24 mouse cellular contexts compared by ENCODE assay signal in the genomic region with DNA sequence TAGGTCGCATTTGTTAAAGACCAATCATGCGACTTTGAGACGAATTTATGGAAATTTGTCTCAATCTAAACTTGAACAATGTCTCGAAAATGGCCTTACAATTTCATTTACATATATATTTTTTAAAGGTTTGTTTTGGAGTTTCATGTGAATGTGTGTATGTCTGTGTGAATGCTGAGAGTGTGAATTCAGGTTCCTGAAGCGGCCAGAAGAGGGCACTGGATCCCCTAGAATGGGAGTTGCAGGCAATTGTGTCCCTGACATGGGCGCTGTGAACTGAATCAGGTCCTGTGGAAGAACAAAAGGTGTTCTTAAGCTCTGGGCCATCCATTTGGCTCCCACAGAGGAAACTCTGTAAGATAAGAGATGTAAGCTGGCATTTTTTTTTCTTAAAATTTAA. TPM values are rescaled to one million over a fixed set of nuclear protein-coding genes. Genes with fewer than 3 reads are reported as not detected.
DNase-seq lines count a peak whose midpoint lies in the region; ATAC-seq and TF ChIP-seq lines count a peak whose summit lies in the region.
"Had no signal": no experiment of that assay in that cellular context is flagged by ENCODE, and none has a peak within 500 bp of the region (broad histone marks: within the 10 kb centered on the region; RNA-seq: fewer than 3 reads in every experiment).

No protein-coding gene starts in this region.

- no peak for ATAC-seq in stomach, postnatal 0 days (ENCODE audit: low FRiP score, low TSS enrichment)
- ATAC-seq: forebrain, embryonic 13.5 days had no signal

- H3K9me3 ChIP-seq in MEL (replicated peaks; ENCODE audit: insufficient read depth, low read length) = no peaks in the 10 kb centered on the region
- no peaks in the 10 kb centered on the region for H3K9me3 ChIP-seq in stomach, postnatal 0 days (ENCODE audit: control insufficient read depth, low read length)
- H3K9me3 ChIP-seq: hindbrain, embryonic 15.5 days had no signal

- no peaks in the 10 kb centered on the region for H3K79me2 ChIP-seq in MEL (ENCODE audit: control insufficient read depth, insufficient read depth, low read length, poor library complexity)

- TF ChIP-seq RAD21 in MEL (IDR thresholded peaks at IDR 0.05; ENCODE audit: low read depth, low read length) = no peak; the same call in none of the 2 replicates

- H3K4me3 ChIP-seq in layer of hippocampus, adult 2 months = no peak overlapping the region
- H3K4me3 ChIP-seq in MEL (ENCODE audit: control insufficient read depth in 1 of 2, insufficient read depth in 1 of 2, low read depth in 2 of 2, low read length in 2 of 2) = no peak overlapping the region
- H3K4me3 ChIP-seq in stomach, postnatal 0 days (ENCODE audit: low read depth, low read length) = no peak overlapping the region
- H3K4me3 ChIP-seq: embryonic facial prominence, embryonic 10.5 days; forebrain, embryonic 13.5 days; heart, embryonic 13.5 days; hindbrain, embryonic 15.5 days had no signal

- H3K27ac ChIP-seq in layer of hippocampus, adult 2 months = no peak overlapping the region
- no peak overlapping the region for H3K27ac ChIP-seq in MEL (ENCODE audit: control insufficient read depth, low read depth, low read length)
- H3K27ac ChIP-seq in stomach, postnatal 0 days (replicated peaks) = no peak overlapping the region
- H3K27ac ChIP-seq: embryonic facial prominence, embryonic 10.5 days; forebrain, embryonic 13.5 days; heart, embryonic 13.5 days; hindbrain, embryonic 15.5 days had no signal

- TF ChIP-seq POLR2A in MEL (IDR thresholded peaks at IDR 0.05; ENCODE audit: control insufficient read depth in 1 of 2, insufficient read depth in 1 of 2, low read depth in 1 of 2, low read length in 2 of 2, poor library complexity in 1 of 2) = no peak

- no peak for TF ChIP-seq EP300 in MEL (IDR thresholded peaks at IDR 0.05; ENCODE audit: low read depth in 1 of 2, low read length in 2 of 2)
- TF ChIP-seq EP300 in stomach, postnatal 0 days (optimal IDR thresholded peaks at IDR 0.05) = no peak

- no peaks in the 10 kb centered on the region for H3K27me3 ChIP-seq in MEL (ENCODE audit: control insufficient read depth in 1 of 2, insufficient read depth in 2 of 2, low read length in 2 of 2)
- no peaks in the 10 kb centered on the region for H3K27me3 ChIP-seq in stomach, postnatal 0 days (ENCODE audit: control insufficient read depth, insufficient read depth, low read length)
- H3K27me3 ChIP-seq: forebrain, embryonic 13.5 days; hindbrain, embryonic 15.5 days had no signal

- H3K4me1 ChIP-seq in MEL (ENCODE audit: control insufficient read depth in 1 of 2, insufficient read depth in 2 of 2, low read length in 2 of 2) = no peaks in the 10 kb centered on the region
- no peaks in the 10 kb centered on the region for H3K4me1 ChIP-seq in stomach, postnatal 0 days (replicated peaks; ENCODE audit: control insufficient read depth, insufficient read depth)

- no peak overlapping the region for H3K9ac ChIP-seq in MEL (ENCODE audit: control insufficient read depth, low read depth, low read length, poor library complexity, severe bottlenecking)
- H3K9ac ChIP-seq in stomach, postnatal 0 days (ENCODE audit: low read length) = no peak overlapping the region
- H3K9ac ChIP-seq: forebrain, embryonic 13.5 days; heart, embryonic 13.5 days; hindbrain, embryonic 15.5 days had no signal

- DNase-seq in layer of hippocampus, adult 2 months (ENCODE audit: low spot score in 2 of 2) = no peak
- no peak for DNase-seq in layer of hippocampus, postnatal 36 days
- DNase-seq in 3T3-L1 (ENCODE audit: low read depth, low spot score) (peak; percentile 61), MEL (ENCODE audit: low read depth, low spot score) (no peak)
- no peak for DNase-seq in stomach, postnatal 0 days (ENCODE audit: low spot score)
- DNase-seq in thymus, postnatal 14 days = no peak
- DNase-seq in urinary bladder, postnatal 36 days (ENCODE audit: low spot score in 2 of 2) = no peak
- DNase-seq: adrenal gland, adult 8-10 months; adrenal gland, postnatal 36 days; cerebellum, adult 2 months; cerebellum, postnatal 10 days; gastrocnemius, postnatal 36 days; heart, adult 11 months; heart, postnatal 36 days had no signal

- TF ChIP-seq CTCF in layer of hippocampus, adult 2 months (conservative IDR thresholded peaks at IDR 0.05) = peak; percentile 28; the same call in 1 of the 2 replicates
- TF ChIP-seq CTCF in MEL (IDR thresholded peaks at IDR 0.05 in 2 of 3, conservative IDR thresholded peaks at IDR 0.05 in 1 of 3; ENCODE audit: control insufficient read depth in 1 of 3, insufficient read depth in 1 of 3, low read depth in 2 of 3, low read length in 3 of 3, poor library complexity in 1 of 3, severe bottlenecking in 1 of 3) = peak in 2 of 3 experiments; percentile 9 to 22; a peak in 2 of 6 replicates
- peak; percentile 20; the same call in 1 of the 2 replicates for TF ChIP-seq CTCF in stomach, postnatal 0 days (IDR thresholded peaks at IDR 0.05; ENCODE audit: low read depth)

- no peaks in the 10 kb centered on the region for H3K36me3 ChIP-seq in MEL (ENCODE audit: control insufficient read depth in 1 of 2, insufficient read depth in 2 of 2, low read length in 2 of 2)
- no peaks in the 10 kb centered on the region for H3K36me3 ChIP-seq in stomach, postnatal 0 days (ENCODE audit: control insufficient read depth, insufficient read depth, low read length)
- H3K36me3 ChIP-seq: embryonic facial prominence, embryonic 10.5 days; G1E; heart, embryonic 13.5 days; hindbrain, embryonic 15.5 days had no signal

- WGBS in stomach, postnatal 0 days = 87% methylated on average over 6 of the region's 6 CpGs

- no peak overlapping the region for H3K4me2 ChIP-seq in stomach, postnatal 0 days (replicated peaks; ENCODE audit: low read depth)
- H3K4me2 ChIP-seq: forebrain, embryonic 13.5 days; heart, embryonic 13.5 days; hindbrain, embryonic 15.5 days had no signal

TF ChIP-seq in MEL, 35 proteins besides CTCF, POLR2A, EP300 and RAD21:
- no peak for TF ChIP-seq USF1 (IDR thresholded peaks at IDR 0.05; ENCODE audit: low read depth, low read length)
- TF ChIP-seq TCF12 (IDR thresholded peaks at IDR 0.05; ENCODE audit: low read depth, low read length) = no peak
- TF ChIP-seq TBP (IDR thresholded peaks at IDR 0.05; ENCODE audit: low read depth, low read length) = no peak
- no peak for TF ChIP-seq GATA1 (IDR thresholded peaks at IDR 0.05; ENCODE audit: low read depth, low read length)
- no peak for TF ChIP-seq MEF2A (IDR thresholded peaks at IDR 0.05; ENCODE audit: extremely low read depth, insufficient replicate concordance, low read depth, low read length, poor library complexity, severe bottlenecking)
- no peak for TF ChIP-seq E2F4 (IDR thresholded peaks at IDR 0.05; ENCODE audit: borderline replicate concordance, low read depth, low read length)
- TF ChIP-seq ETS1 (IDR thresholded peaks at IDR 0.05; ENCODE audit: low read depth, low read length) = no peak
- TF ChIP-seq ELF1 (IDR thresholded peaks at IDR 0.05; ENCODE audit: low read depth, low read length) = no peak
- TF ChIP-seq ZNF384 (IDR thresholded peaks at IDR 0.05; ENCODE audit: low read depth, low read length) = no peak
- no peak for TF ChIP-seq KAT2A (conservative IDR thresholded peaks at IDR 0.05; ENCODE audit: low read depth, low read length)
- TF ChIP-seq POLR2AphosphoS5 (IDR thresholded peaks at IDR 0.05; ENCODE audit: borderline replicate concordance, low read depth, low read length) = no peak
- TF ChIP-seq MXI1 (IDR thresholded peaks at IDR 0.05; ENCODE audit: low read depth, low read length) = no peak
TF ChIP-seq in MEL: peak in this region for 0.

RNA-seq across cellular contexts. Expression of a gene that starts 7.7 kb away (rescaled TPM):
- total RNA-seq in layer of hippocampus, adult 2 months (2021) = not detected
- total RNA-seq in layer of hippocampus, postnatal 36 days (2021) = not detected
- total RNA-seq in MEL (2012; rRNA removed) = not detected in 2 replicates
- not detected for polyA plus RNA-seq in MEL (2012; ENCODE audit: insufficient read depth in 1 of 2, insufficient read length in 2 of 2, low read depth in 1 of 2, low replicate concordance in 2 of 2, missing spikeins in 1 of 2)
- polyA plus RNA-seq in stomach, postnatal 0 days (2015; fragmentation: Nextera tagmentation; extraction: Ambion mirVana) = not detected in 2 replicates
- total RNA-seq: adrenal gland, adult 8-10 months; adrenal gland, postnatal 36 days; G1E; gastrocnemius, adult 8-10 months; gastrocnemius, postnatal 36 days; heart, postnatal 36 days had no signal
- polyA plus RNA-seq: C2C12; cerebellum, adult 2 months; embryonic facial prominence, embryonic 10.5 days; embryonic facial prominence, embryonic 14.5 days; forebrain, embryonic 13.5 days; G1E; heart, embryonic 13.5 days; heart, postnatal 0 days; hindbrain, embryonic 11.5 days; hindbrain, embryonic 15.5 days had no signal

RNA-seq across cellular contexts. Expression of a gene that starts 8.3 kb away (rescaled TPM):
- not detected for total RNA-seq in layer of hippocampus, adult 2 months (2021)
- total RNA-seq in layer of hippocampus, postnatal 36 days (2021) = not detected
- total RNA-seq in MEL (2012; rRNA removed) = not detected in 2 replicates
- polyA plus RNA-seq in MEL (2012; ENCODE audit: insufficient read depth in 1 of 2, insufficient read length in 2 of 2, low read depth in 1 of 2, low replicate concordance in 2 of 2, missing spikeins in 1 of 2) = not detected
- 0.15 TPM in 1 of 2 replicates, not detected in the other for polyA plus RNA-seq in stomach, postnatal 0 days (2015; fragmentation: Nextera tagmentation; extraction: Ambion mirVana)
- total RNA-seq: adrenal gland, adult 8-10 months; adrenal gland, postnatal 36 days; G1E; gastrocnemius, adult 8-10 months; gastrocnemius, postnatal 36 days; heart, postnatal 36 days had no signal
- polyA plus RNA-seq: C2C12; cerebellum, adult 2 months; embryonic facial prominence, embryonic 10.5 days; embryonic facial prominence, embryonic 14.5 days; forebrain, embryonic 13.5 days; G1E; heart, embryonic 13.5 days; heart, postnatal 0 days; hindbrain, embryonic 11.5 days; hindbrain, embryonic 15.5 days had no signal

RNA-seq across cellular contexts. Expression of a gene that starts 17.3 kb away (rescaled TPM):
- under 1 TPM; 0.46 to 0.69 TPM for total RNA-seq in layer of hippocampus, adult 2 months (2021)
- under 1 TPM; 0.48 to 0.77 TPM for total RNA-seq in layer of hippocampus, postnatal 36 days (2021)
- total RNA-seq in MEL (2012; rRNA removed) = not detected in 2 replicates
- not detected for polyA plus RNA-seq in MEL (2012; ENCODE audit: insufficient read depth in 1 of 2, insufficient read length in 2 of 2, low read depth in 1 of 2, low replicate concordance in 2 of 2, missing spikeins in 1 of 2)
- polyA plus RNA-seq in stomach, postnatal 0 days (2015; fragmentation: Nextera tagmentation; extraction: Ambion mirVana) = 0.23 and 0.24 TPM in 2 replicates
- total RNA-seq: adrenal gland, postnatal 36 days; G1E; gastrocnemius, adult 8-10 months; gastrocnemius, postnatal 36 days; heart, postnatal 36 days had no signal
- polyA plus RNA-seq: C2C12; forebrain, embryonic 13.5 days; G1E; heart, postnatal 0 days had no signal

RNA-seq across cellular contexts. Expression of a gene that starts 17.4 kb away (rescaled TPM):
- total RNA-seq in layer of hippocampus, adult 2 months (2021) = not detected
- total RNA-seq in layer of hippocampus, postnatal 36 days (2021) = not detected
- total RNA-seq in MEL (2012; rRNA removed) = not detected in 2 replicates
- polyA plus RNA-seq in MEL (2012; ENCODE audit: insufficient read depth in 1 of 2, insufficient read length in 2 of 2, low read depth in 1 of 2, low replicate concordance in 2 of 2, missing spikeins in 1 of 2) = not detected
- polyA plus RNA-seq in stomach, postnatal 0 days (2015; fragmentation: Nextera tagmentation; extraction: Ambion mirVana) = 0.05 TPM in 1 of 2 replicates, not detected in the other
- total RNA-seq: adrenal gland, adult 8-10 months; adrenal gland, postnatal 36 days; gastrocnemius, adult 8-10 months; gastrocnemius, postnatal 36 days; heart, postnatal 36 days had no signal
- polyA plus RNA-seq: C2C12; cerebellum, adult 2 months; embryonic facial prominence, embryonic 10.5 days; forebrain, embryonic 13.5 days; G1E; heart, embryonic 13.5 days; heart, postnatal 0 days; hindbrain, embryonic 11.5 days had no signal

RNA-seq across cellular contexts. Expression of a gene that starts 35.4 kb away (rescaled TPM):
- total RNA-seq in layer of hippocampus, adult 2 months (2021) = not detected
- total RNA-seq in layer of hippocampus, postnatal 36 days (2021) = not detected
- not detected in 2 replicates for total RNA-seq in MEL (2012; rRNA removed)
- not detected for polyA plus RNA-seq in MEL (2012; ENCODE audit: insufficient read depth in 1 of 2, insufficient read length in 2 of 2, low read depth in 1 of 2, low replicate concordance in 2 of 2, missing spikeins in 1 of 2)
- polyA plus RNA-seq in stomach, postnatal 0 days (2015; fragmentation: Nextera tagmentation; extraction: Ambion mirVana) = 0.16 TPM in 1 of 2 replicates, not detected in the other
- total RNA-seq: adrenal gland, adult 8-10 months; adrenal gland, postnatal 36 days; G1E; gastrocnemius, adult 8-10 months; gastrocnemius, postnatal 36 days; heart, postnatal 36 days had no signal
- polyA plus RNA-seq: C2C12; cerebellum, adult 2 months; embryonic facial prominence, embryonic 10.5 days; forebrain, embryonic 13.5 days; G1E; heart, embryonic 13.5 days; heart, postnatal 0 days; hindbrain, embryonic 11.5 days; hindbrain, embryonic 15.5 days had no signal
